Mouse (Mus musculus) small intestine, adult 2 months (tissue): ENCODE data around the gene Olfr68. TPM values are rescaled to one million over a fixed set of nuclear protein-coding genes. Genes with fewer than 3 reads are reported as not detected.
"Not testable (repeated sequence)": the region's sequence is repeated elsewhere in the genome, so short reads cannot be mapped to it uniquely, and the experiment has no call there.

Source experiments
- H3K27ac ChIP-seq: fragments of 200-500 bp; 2 replicates; pipeline ENCODE4 v1.5.1; 2012; ENCODE audit warnings: low read depth, low read length, control low read depth, inconsistent platforms; ENCODE audit not compliant: insufficient read depth
- H3K27me3 ChIP-seq: fragments of 200-500 bp; 2 replicates; pipeline ENCODE4 v1.6.1; 2012; ENCODE audit warnings: mild to moderate bottlenecking, moderate library complexity, low read length, inconsistent platforms; ENCODE audit not compliant: control insufficient read depth, insufficient read depth
- H3K36me3 ChIP-seq: fragments of 200-500 bp; 2 replicates; pipeline ENCODE4 v1.6.1; 2012; ENCODE audit warnings: mild to moderate bottlenecking, low read length, control low read depth, inconsistent platforms; ENCODE audit not compliant: control insufficient read depth, insufficient read depth
- H3K4me1 ChIP-seq: fragments of 200-500 bp; 2 replicates; pipeline ENCODE4 v1.6.1; 2012; ENCODE audit warnings: low read length, inconsistent platforms, mixed read lengths; ENCODE audit not compliant: control insufficient read depth, insufficient read depth, insufficient read length
- H3K4me3 ChIP-seq: fragments of 200-500 bp; 2 replicates; pipeline ENCODE4 v1.5.1; 2012; ENCODE audit warnings: low read depth, mild to moderate bottlenecking, control low read depth, inconsistent platforms, low read length, moderate library complexity
- CTCF ChIP-seq: fragments of 200-500 bp; IDR thresholded peaks from 2 replicates; pipeline ENCODE4 v1.5.1; 2012; ENCODE audit warnings: low read depth, mild to moderate bottlenecking, control low read depth, inconsistent platforms, low read length, moderate library complexity, mixed read lengths; ENCODE audit not compliant: insufficient replicate concordance, insufficient read length; ENCODE audit errors: extremely low read depth
- POLR2A ChIP-seq: fragments of 200-500 bp; IDR thresholded peaks from 2 replicates; pipeline ENCODE4 v1.6.1; 2012; ENCODE audit warnings: low read depth, mild to moderate bottlenecking, control low read depth, inconsistent platforms, low read length, moderate library complexity
- WGBS: fragments of 180-500 bp; shearing (Covaris S2); methylation state at CpG from one replicate; pipeline ENCODE4 v1.1.7; 2018; 5-methylcytosine and 5-hydroxymethylcytosine counted together
- polyA plus RNA-seq: library from polyadenylated mRNA; depleted of rRNA; stranded (reverse); fragments of >200 nt; gene quantifications from 2 replicates; pipeline ENCODE4 v1.2.3, GENCODE M21; 2012

Olfr68 gene
- polyA plus RNA-seq, 1 experiment, result not detected

GRCm38 (mm10) chr7:103813766-103814165, 34.3 kb upstream of the Olfr68 start, which contains the start of gene Hbb-bt:
Hbb-bt (minus strand) TSS chr7:103813996.
- H3K27me3 ChIP-seq, result no peaks in the 10 kb centered on the region
- no peak within 1 kb of the TSS for H3K27ac ChIP-seq
- 86% methylated on average over 3 of the region's 3 CpGs for WGBS
- H3K4me1 ChIP-seq, result no peaks in the 10 kb centered on the region
- no peak within 1 kb of the TSS for H3K4me3 ChIP-seq
- no peaks in the 10 kb centered on the region for H3K36me3 ChIP-seq
- TF ChIP-seq CTCF, result no peak
- no peak for TF ChIP-seq POLR2A

DNA sequence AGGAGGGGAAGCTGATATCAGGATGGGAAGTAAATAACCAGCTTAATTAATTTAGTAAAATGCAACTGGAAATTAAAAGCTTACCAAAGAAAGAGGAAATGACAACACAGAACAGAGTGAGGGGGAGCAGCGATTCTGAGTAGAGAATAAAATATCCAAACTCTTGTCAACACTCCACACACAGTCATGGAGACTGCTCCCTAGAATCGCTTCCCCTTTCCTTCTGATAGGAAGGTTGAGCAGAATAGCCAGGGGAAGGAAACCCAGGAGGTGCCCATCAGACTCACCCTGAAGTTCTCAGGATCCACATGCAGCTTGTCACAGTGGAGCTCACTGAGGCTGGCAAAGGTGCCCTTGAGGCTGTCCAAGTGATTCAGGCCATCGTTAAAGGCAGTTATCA, 33.7 kb upstream of the Olfr68 start:
- not testable (repeated sequence) for H3K27ac ChIP-seq, H3K4me3 ChIP-seq, H3K27me3 ChIP-seq, H3K36me3 ChIP-seq, H3K4me1 ChIP-seq
- WGBS, result no CpG with 5 or more reads among the region's 3 CpGs

GRCm38 (mm10) chr7:103812174-103812573, 32.7 kb upstream of the Olfr68 start:
- TF ChIP-seq POLR2A (no peak), CTCF (no peak)
- no peak overlapping the region for H3K27ac ChIP-seq
- H3K27me3 ChIP-seq, result no peaks in the 10 kb centered on the region
- WGBS, result 14% methylated on average over 1 of the region's 1 CpGs
- H3K4me1 ChIP-seq, result no peaks in the 10 kb centered on the region
- no peaks in the 10 kb centered on the region for H3K36me3 ChIP-seq
- no peak overlapping the region for H3K4me3 ChIP-seq

GRCm38 (mm10) chr7:103811223-103811845, 31.8 kb upstream of the Olfr68 start:
- no peak overlapping the region for H3K27ac ChIP-seq
- H3K36me3 ChIP-seq, result no peaks in the 10 kb centered on the region
- WGBS, result 100% methylated on average over 1 of the region's 1 CpGs
- H3K4me3 ChIP-seq, result no peak overlapping the region
- no peaks in the 10 kb centered on the region for H3K27me3 ChIP-seq
- no peak for TF ChIP-seq POLR2A
- TF ChIP-seq CTCF, result no peak
- no peaks in the 10 kb centered on the region for H3K4me1 ChIP-seq

- Histone ChIP-seq H3K4me3 (no peak overlapping the region), H3K27ac (no peak overlapping the region), H3K4me1 (no peaks in the 10 kb centered on the region), H3K27me3 (no peaks in the 10 kb centered on the region), H3K36me3 (no peaks in the 10 kb centered on the region)
- 66% methylated on average over 3 of the region's 3 CpGs for WGBS
- no peak for TF ChIP-seq POLR2A
- no peak for TF ChIP-seq CTCF
These were observed 31.2 kb upstream of the Olfr68 start for GRCm38 (mm10) chr7:103810746-103811145.

DNA sequence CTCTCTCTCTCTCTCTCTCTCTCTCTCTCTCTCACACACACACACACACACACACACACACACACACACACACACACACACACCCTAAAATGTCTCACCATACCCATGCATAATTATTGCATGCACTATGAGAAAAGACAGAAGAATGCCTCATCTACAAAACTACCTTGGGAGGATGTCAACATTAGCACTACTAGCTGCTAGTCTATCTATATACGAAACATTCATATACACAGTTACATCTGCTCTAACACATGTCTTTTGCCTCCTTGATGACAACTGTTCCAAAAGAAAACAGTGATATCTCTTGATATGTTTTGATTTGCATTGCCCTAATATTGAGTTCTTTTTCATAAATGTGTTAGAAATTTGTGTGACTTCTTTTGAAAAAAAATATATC, 30.8 kb upstream of the Olfr68 start:
- Histone ChIP-seq H3K27me3 (no peaks in the 10 kb centered on the region), H3K4me1 (no peaks in the 10 kb centered on the region), H3K27ac (no peak overlapping the region), H3K4me3 (no peak overlapping the region), H3K36me3 (no peaks in the 10 kb centered on the region)
- TF ChIP-seq POLR2A (no peak), CTCF (no peak)
- WGBS, result 89% methylated on average over 1 of the region's 1 CpGs

DNA sequence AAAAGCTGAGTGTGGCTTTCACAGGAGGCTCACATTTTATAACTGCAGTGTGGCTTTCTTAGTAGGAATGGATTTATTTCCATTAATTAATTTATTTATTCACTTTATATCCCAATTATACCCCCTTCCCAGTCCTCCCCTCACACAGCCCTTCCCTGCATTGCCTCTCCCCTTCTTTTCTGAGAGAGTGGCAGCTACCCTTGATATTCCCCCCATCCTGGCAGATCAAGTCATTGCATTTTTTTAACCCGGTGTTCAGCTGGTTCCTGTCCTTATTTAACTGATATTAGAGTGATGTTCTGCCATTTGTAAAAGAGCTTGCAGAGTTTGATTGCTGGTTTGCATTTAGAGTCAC, 30.3 kb upstream of the Olfr68 start:
- no peaks in the 10 kb centered on the region for H3K4me1 ChIP-seq
- H3K36me3 ChIP-seq, result no peaks in the 10 kb centered on the region
- no peak overlapping the region for H3K27ac ChIP-seq
- TF ChIP-seq POLR2A (no peak), CTCF (no peak)
- no peaks in the 10 kb centered on the region for H3K27me3 ChIP-seq
- no peak overlapping the region for H3K4me3 ChIP-seq
- WGBS, result 62% methylated on average over 1 of the region's 1 CpGs
